Mouse (Mus musculus): ENCODE data around the gene Utp15. TPM values are rescaled to one million over a fixed set of nuclear protein-coding genes. Genes with fewer than 3 reads are reported as not detected.

Gene Utp15
- polyA plus RNA-seq, 1 experiment from 2014 or later: 46.5 TPM

DNA sequence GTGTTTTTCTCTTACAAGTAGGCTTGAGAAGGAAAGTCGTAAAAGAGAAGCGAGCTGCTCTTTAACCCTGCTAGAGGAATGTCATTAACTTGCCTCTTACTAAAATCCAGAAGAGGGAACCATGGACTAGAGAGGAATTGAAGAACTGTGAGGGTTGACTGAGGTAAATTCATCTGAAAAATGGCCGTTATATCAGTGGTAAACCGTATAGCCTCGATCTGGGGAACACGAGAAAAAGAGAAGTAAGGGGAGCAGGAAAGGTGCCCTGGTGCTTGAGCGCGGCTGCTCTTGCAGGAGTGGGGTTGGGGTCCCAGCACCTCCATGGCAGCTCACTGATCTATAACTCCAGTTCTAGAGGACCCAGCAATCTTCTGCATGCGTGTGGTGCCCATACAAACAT is 11.2 kb upstream of the Utp15 start:
- Histone ChIP-seq H3K36me3 (ENCODE audit: control insufficient read depth, insufficient read depth, low read length) (no peaks in the 10 kb centered on the region; the same call in 1 of the 2 replicates), H3K9me3 (ENCODE audit: control insufficient read depth, low read length) (no peaks in the 10 kb centered on the region), H3K4me1 (replicated peaks; ENCODE audit: control insufficient read depth, insufficient read depth, low read length) (no peaks in the 10 kb centered on the region), H3K9ac (ENCODE audit: low read length) (no peak overlapping the region), H3K4me3 (ENCODE audit: low read depth, low read length) (no peak overlapping the region), H3K27ac (ENCODE audit: low read depth, low read length) (no peak overlapping the region), H3K27me3 (ENCODE audit: control insufficient read depth, insufficient read depth, low read length) (no peaks in the 10 kb centered on the region), H3K4me2 (ENCODE audit: low read depth, low read length, severe bottlenecking) (no peak overlapping the region)
- ATAC-seq (replicated peaks; ENCODE audit: low FRiP score) (no peak), DNase-seq (ENCODE audit: low spot score) (no peak)
- WGBS: 94% methylated on average over 9 of the region's 9 CpGs

DNA sequence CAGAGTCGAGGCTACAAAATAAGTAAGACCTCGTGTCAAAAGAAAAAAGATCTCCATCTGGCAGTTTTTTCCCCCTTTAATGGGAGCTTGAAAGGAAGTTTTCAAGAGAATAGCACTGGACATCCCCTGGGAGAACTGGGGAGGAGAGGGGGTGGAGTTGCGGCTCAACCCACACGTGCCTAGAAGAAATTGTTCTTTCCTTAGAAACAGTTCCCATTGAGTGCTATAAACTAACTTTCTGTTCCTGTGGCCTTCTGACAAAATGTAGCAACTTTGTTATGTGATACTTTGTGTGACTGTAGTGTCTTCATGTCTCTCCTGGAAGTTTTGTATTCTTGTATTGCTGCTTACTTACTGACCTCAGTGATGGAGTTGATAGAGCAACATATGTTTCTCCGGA is 1.3 kb upstream of the Utp15 start:
- peak overlapping the region; percentile 71 for H3K4me2 ChIP-seq (ENCODE audit: low read depth, low read length, severe bottlenecking)
- no peaks in the 10 kb centered on the region for H3K27me3 ChIP-seq (ENCODE audit: control insufficient read depth, insufficient read depth, low read length)
- no peaks in the 10 kb centered on the region for H3K36me3 ChIP-seq (ENCODE audit: control insufficient read depth, insufficient read depth, low read length)
- WGBS: 38% methylated on average over 5 of the region's 5 CpGs
- no peaks in the 10 kb centered on the region for H3K9me3 ChIP-seq (ENCODE audit: control insufficient read depth, low read length)
- H3K4me1 ChIP-seq (replicated peaks; ENCODE audit: control insufficient read depth, insufficient read depth, low read length): peaks cover 9% of the 10 kb centered on the region; the same call in 1 of the 2 replicates
- peak overlapping the region; percentile 77 for H3K9ac ChIP-seq (ENCODE audit: low read length)
- no peak for DNase-seq (ENCODE audit: low spot score)
- no peak overlapping the region for H3K27ac ChIP-seq (ENCODE audit: low read depth, low read length)
- ATAC-seq (replicated peaks; ENCODE audit: low FRiP score): no peak
- peak overlapping the region; percentile 76 for H3K4me3 ChIP-seq (ENCODE audit: low read depth, low read length)

DNA sequence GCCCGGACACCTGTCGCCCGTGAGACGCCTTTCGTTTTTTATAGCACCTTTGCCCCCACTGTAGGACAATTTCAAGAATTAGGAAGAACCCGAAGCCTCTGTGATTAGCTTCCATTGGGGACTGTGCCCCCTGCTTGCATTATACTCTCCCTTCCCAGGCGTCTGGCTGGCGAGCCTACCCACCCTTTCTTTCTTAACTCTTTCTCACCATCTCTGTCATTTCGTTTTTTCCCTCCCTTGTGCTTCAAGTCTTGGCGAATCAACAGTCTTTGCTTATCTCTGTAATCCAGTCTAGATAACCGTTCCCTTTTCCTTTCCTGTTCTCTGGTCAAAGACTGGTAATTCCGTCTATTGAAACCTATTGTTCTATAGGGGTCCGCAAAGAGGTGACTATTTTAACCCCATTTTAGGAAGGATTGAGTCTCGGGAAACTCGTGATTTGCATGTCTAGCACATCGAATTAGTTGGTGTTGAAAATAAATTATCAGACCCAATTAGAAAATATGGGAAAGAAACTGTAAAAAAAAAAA is 682 bp upstream of the Utp15 start:
- WGBS: 2% methylated on average over 16 of the region's 16 CpGs
- Histone ChIP-seq H3K27ac (ENCODE audit: low read depth, low read length) (peak overlapping the region; percentile 90), H3K9ac (ENCODE audit: low read length) (peak overlapping the region; percentile 77), H3K27me3 (ENCODE audit: control insufficient read depth, insufficient read depth, low read length) (no peaks in the 10 kb centered on the region), H3K4me3 (ENCODE audit: low read depth, low read length) (peak overlapping the region; percentile 76), H3K4me2 (ENCODE audit: low read depth, low read length, severe bottlenecking) (peak overlapping the region; percentile 71), H3K4me1 (replicated peaks; ENCODE audit: control insufficient read depth, insufficient read depth, low read length) (peaks cover 9% of the 10 kb centered on the region; the same call in 1 of the 2 replicates), H3K9me3 (ENCODE audit: control insufficient read depth, low read length) (no peaks in the 10 kb centered on the region), H3K36me3 (ENCODE audit: control insufficient read depth, insufficient read depth, low read length) (no peaks in the 10 kb centered on the region)
- no peak for DNase-seq (ENCODE audit: low spot score)
- peak; percentile 37; the same call in 1 of the 2 replicates for ATAC-seq (replicated peaks; ENCODE audit: low FRiP score)

DNA sequence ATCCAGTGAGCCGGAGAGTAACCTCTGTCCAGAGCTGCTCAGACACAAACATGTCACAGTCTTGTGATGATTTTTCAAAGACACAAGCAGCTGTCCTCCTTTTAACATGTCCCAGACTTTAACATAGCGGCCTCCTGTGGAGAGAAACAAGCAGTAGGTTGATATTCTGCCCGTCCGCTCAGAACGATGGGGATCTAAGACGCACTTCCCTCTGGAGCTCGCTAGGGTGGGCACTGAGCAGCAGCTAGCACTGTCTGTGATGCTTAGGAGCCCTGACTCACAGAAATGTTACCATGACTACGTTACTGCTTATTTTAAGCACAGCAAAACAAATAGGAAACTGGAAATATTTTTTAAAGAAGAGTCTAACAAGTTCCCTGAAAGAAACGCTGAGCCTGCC is 7.9 kb downstream of the Utp15 start:
- Histone ChIP-seq H3K27me3 (ENCODE audit: control insufficient read depth, insufficient read depth, low read length) (no peaks in the 10 kb centered on the region), H3K27ac (ENCODE audit: low read depth, low read length) (no peak overlapping the region), H3K36me3 (ENCODE audit: control insufficient read depth, insufficient read depth, low read length) (peaks cover 13% of the 10 kb centered on the region; the same call in 1 of the 2 replicates), H3K9ac (ENCODE audit: low read length) (no peak overlapping the region), H3K4me2 (ENCODE audit: low read depth, low read length, severe bottlenecking) (no peak overlapping the region), H3K9me3 (ENCODE audit: control insufficient read depth, low read length) (no peaks in the 10 kb centered on the region), H3K4me1 (replicated peaks; ENCODE audit: control insufficient read depth, insufficient read depth, low read length) (no peaks in the 10 kb centered on the region), H3K4me3 (ENCODE audit: low read depth, low read length) (no peak overlapping the region)
- DNase-seq (ENCODE audit: low spot score): no peak
- WGBS: 75% methylated on average over 9 of the region's 9 CpGs
- ATAC-seq (replicated peaks; ENCODE audit: low FRiP score): no peak

DNA sequence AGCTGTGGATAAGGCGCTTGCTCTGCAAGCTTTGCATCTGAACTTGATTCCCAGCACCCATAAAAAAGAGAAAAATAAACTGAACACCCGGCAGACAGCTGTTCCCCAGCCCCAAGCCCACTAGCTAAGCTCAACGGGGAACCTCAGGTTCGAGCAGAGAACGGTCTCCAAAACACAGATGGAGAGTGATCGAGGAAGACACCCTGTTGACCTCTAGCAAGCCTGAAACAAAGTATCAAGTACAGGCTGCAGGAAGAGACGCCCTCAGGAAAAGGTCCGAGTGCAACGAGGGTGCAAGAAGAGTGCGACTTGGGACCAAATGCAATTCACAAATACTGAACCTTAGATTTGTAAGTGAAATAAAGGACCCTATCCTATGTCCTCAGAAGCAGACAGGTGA is 13.2 kb downstream of the Utp15 start:
- H3K36me3 ChIP-seq (ENCODE audit: control insufficient read depth, insufficient read depth, low read length): peaks cover 8% of the 10 kb centered on the region; the same call in 1 of the 2 replicates
- H3K4me2 ChIP-seq (ENCODE audit: low read depth, low read length, severe bottlenecking): no peak overlapping the region
- H3K27ac ChIP-seq (ENCODE audit: low read depth, low read length): no peak overlapping the region
- H3K27me3 ChIP-seq (ENCODE audit: control insufficient read depth, insufficient read depth, low read length): no peaks in the 10 kb centered on the region
- 92% methylated on average over 10 of the region's 10 CpGs for WGBS
- no peaks in the 10 kb centered on the region for H3K4me1 ChIP-seq (replicated peaks; ENCODE audit: control insufficient read depth, insufficient read depth, low read length)
- no peak overlapping the region for H3K4me3 ChIP-seq (ENCODE audit: low read depth, low read length)
- no peak for DNase-seq (ENCODE audit: low spot score)
- ATAC-seq (replicated peaks; ENCODE audit: low FRiP score): no peak
- no peaks in the 10 kb centered on the region for H3K9me3 ChIP-seq (ENCODE audit: control insufficient read depth, low read length)
- no peak overlapping the region for H3K9ac ChIP-seq (ENCODE audit: low read length)

DNA sequence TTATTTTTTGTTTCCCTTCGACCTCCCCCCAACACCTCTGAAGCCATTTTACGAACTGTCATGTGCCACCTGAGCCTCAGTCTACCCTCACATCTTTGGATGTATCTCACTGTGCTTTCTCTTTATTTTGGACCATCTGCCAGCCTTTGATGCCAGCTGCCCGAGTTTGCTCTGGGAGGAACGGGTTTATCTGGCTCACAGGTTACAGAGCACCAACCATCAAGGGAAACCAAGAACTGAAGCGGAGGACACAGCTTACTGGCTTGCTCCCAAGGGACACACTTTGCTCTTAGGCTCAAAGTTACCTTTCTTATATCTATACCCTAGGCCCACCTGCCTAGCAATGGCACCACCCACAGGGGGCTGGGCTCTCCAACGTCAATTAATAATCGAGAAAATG is 17.5 kb downstream of the Utp15 start:
- Histone ChIP-seq H3K27me3 (ENCODE audit: control insufficient read depth, insufficient read depth, low read length) (no peaks in the 10 kb centered on the region; the same call in 1 of the 2 replicates), H3K27ac (ENCODE audit: low read depth, low read length) (no peak overlapping the region), H3K36me3 (ENCODE audit: control insufficient read depth, insufficient read depth, low read length) (peaks cover 4% of the 10 kb centered on the region; the same call in 1 of the 2 replicates), H3K4me2 (ENCODE audit: low read depth, low read length, severe bottlenecking) (no peak overlapping the region), H3K4me1 (replicated peaks; ENCODE audit: control insufficient read depth, insufficient read depth, low read length) (no peaks in the 10 kb centered on the region), H3K4me3 (ENCODE audit: low read depth, low read length) (no peak overlapping the region), H3K9ac (ENCODE audit: low read length) (no peak overlapping the region), H3K9me3 (ENCODE audit: control insufficient read depth, low read length) (no peaks in the 10 kb centered on the region)
- ATAC-seq (replicated peaks; ENCODE audit: low FRiP score) (no peak), DNase-seq (ENCODE audit: low spot score) (no peak)
- WGBS: 84% methylated on average over 7 of the region's 7 CpGs

DNA sequence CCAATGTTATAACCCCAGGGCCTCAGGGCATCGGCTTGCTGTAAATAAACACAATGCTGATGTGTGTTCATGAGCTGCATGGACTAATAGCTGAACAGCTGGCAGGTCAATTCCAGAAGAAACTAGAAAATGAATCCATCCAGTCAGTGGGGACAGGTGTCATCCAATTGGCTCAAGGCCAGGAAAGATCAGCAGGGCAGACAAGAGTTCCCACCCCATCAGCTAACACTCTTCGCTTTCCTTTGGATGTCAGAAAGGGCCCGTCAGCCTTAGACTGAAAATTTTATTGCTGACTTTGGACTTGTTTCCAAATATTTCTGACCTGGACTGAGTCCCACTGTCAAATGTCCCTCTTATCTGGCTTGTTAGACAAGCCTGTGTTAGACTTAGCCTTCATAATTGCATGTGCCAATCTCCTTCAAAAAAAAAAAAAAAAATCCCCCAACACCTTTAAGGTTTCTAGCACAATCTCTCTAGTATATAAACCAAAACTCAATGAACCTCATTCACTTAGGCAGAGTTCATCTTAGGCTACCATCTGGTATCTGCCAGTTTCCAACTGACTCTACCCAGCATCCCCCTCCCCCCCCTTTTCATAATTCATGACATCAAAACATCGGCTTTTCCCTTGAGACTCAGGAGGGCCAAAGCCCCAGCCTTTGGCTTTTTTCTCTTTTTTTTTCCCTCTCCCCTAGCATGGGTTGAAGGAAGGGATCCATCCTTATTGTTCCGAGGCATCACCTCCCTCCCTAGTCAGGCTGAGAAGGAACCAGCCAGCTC is 18.1 kb downstream of the Utp15 start:
- Histone ChIP-seq H3K36me3 (ENCODE audit: control insufficient read depth, insufficient read depth, low read length) (peaks cover 1% of the 10 kb centered on the region; the same call in 1 of the 2 replicates), H3K9me3 (ENCODE audit: control insufficient read depth, low read length) (no peaks in the 10 kb centered on the region), H3K27ac (ENCODE audit: low read depth, low read length) (no peak overlapping the region), H3K4me3 (ENCODE audit: low read depth, low read length) (no peak overlapping the region), H3K9ac (ENCODE audit: low read length) (no peak overlapping the region), H3K4me1 (replicated peaks; ENCODE audit: control insufficient read depth, insufficient read depth, low read length) (no peaks in the 10 kb centered on the region), H3K4me2 (ENCODE audit: low read depth, low read length, severe bottlenecking) (no peak overlapping the region), H3K27me3 (ENCODE audit: control insufficient read depth, insufficient read depth, low read length) (no peaks in the 10 kb centered on the region; the same call in 1 of the 2 replicates)
- ATAC-seq (replicated peaks; ENCODE audit: low FRiP score) (no peak), DNase-seq (ENCODE audit: low spot score) (no peak)
- WGBS: 83% methylated on average over 5 of the region's 5 CpGs

DNA sequence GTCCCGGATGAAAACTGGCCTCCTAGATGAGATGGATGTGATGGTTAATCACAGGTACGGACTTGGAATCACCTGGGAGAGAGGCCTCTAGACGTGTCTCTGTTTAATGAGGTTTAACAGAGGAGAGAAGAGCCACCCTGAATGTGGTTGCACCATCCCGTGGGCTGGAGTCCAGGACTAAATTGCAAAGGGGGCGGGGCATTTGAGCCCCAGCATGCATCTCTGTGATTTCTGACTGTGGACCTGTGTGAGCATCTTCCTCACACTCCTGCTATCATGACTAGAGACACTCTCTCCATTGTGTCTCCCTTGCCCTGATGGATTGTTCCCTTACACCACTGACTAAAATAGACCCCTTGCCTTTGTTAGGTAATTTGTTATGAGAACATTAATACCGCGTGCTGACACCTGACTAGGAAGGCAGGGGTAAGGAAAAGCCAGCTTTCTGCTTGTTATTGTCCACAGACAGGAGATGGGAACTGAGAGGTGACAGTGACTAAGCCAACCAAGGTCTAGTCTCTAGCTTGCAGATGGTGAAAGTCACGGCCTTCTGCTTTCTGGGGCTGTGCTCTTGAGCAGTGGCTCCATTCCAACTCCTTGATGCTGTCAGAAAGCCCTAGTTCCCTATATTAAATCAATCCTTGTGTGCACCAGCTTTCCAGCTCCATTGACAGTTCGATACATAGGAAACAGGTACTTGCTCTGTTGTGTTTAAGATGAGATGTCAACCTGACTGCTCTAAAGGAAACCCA is 21.1 kb downstream of the Utp15 start:
- no peak overlapping the region for H3K9ac ChIP-seq (ENCODE audit: low read length)
- DNase-seq (ENCODE audit: low spot score): no peak
- H3K4me1 ChIP-seq (replicated peaks; ENCODE audit: control insufficient read depth, insufficient read depth, low read length): no peaks in the 10 kb centered on the region
- no peaks in the 10 kb centered on the region for H3K9me3 ChIP-seq (ENCODE audit: control insufficient read depth, low read length)
- H3K4me3 ChIP-seq (ENCODE audit: low read depth, low read length): no peak overlapping the region
- no peak overlapping the region for H3K4me2 ChIP-seq (ENCODE audit: low read depth, low read length, severe bottlenecking)
- no peaks in the 10 kb centered on the region; the same call in 1 of the 2 replicates for H3K27me3 ChIP-seq (ENCODE audit: control insufficient read depth, insufficient read depth, low read length)
- no peak for ATAC-seq (replicated peaks; ENCODE audit: low FRiP score)
- 67% methylated on average over 9 of the region's 9 CpGs for whole genome bisulfite sequencing
- H3K36me3 ChIP-seq (ENCODE audit: control insufficient read depth, insufficient read depth, low read length): no peaks in the 10 kb centered on the region
- no peak overlapping the region for H3K27ac ChIP-seq (ENCODE audit: low read depth, low read length)

Data from forebrain, embryonic 11.5 days (tissue).